Mouse (Mus musculus) forebrain, embryonic 13.5 days (tissue): Measurements from ENCODE around the gene Epsti1. TPM values are rescaled to one million over a fixed set of nuclear protein-coding genes. Genes with fewer than 3 reads are reported as not detected.

ENCODE experiments used
- ATAC-seq: fragments of 200-750 bp; cut with Nextera tagmentation; 2 replicates; pipeline ENCODE4 v1.8.0; 2017
- H3K27ac ChIP-seq: fragments of 300-500 bp; sonication (generic); 2 replicates; pipeline ENCODE4 v1.5.1; 2015; ENCODE audit warnings: inconsistent platforms, mild to moderate bottlenecking, moderate library complexity
- H3K27me3 ChIP-seq: fragments of 300-500 bp; sonication (generic); 2 replicates; pipeline ENCODE4 v1.6.1; 2015; ENCODE audit warnings: mild to moderate bottlenecking, inconsistent platforms
- H3K36me3 ChIP-seq: fragments of 300-500 bp; sonication (generic); 2 replicates; pipeline ENCODE4 v1.6.1; 2015; ENCODE audit warnings: mild to moderate bottlenecking, inconsistent platforms; ENCODE audit not compliant: poor library complexity, severe bottlenecking
- H3K4me1 ChIP-seq: fragments of 300-500 bp; sonication (generic); 2 replicates; pipeline ENCODE4 v1.6.1; 2015; ENCODE audit warnings: inconsistent platforms
- H3K4me2 ChIP-seq: fragments of 300-500 bp; sonication (generic); 2 replicates; pipeline ENCODE4 v1.6.1; 2015; ENCODE audit warnings: inconsistent platforms, mild to moderate bottlenecking, moderate library complexity
- H3K4me3 ChIP-seq: fragments of 300-500 bp; sonication (generic); 2 replicates; pipeline ENCODE4 v1.5.1; 2015; ENCODE audit warnings: mild to moderate bottlenecking, inconsistent platforms
- H3K9ac ChIP-seq: fragments of 300-500 bp; sonication (generic); 2 replicates; pipeline ENCODE4 v1.6.1; 2015; ENCODE audit warnings: mild to moderate bottlenecking, inconsistent platforms
- H3K9me3 ChIP-seq: fragments of 300-500 bp; sonication (generic); replicated peaks from 2 replicates; pipeline ENCODE4 v1.6.1; 2016; ENCODE audit warnings: inconsistent platforms
- WGBS: fragments of 180-500 bp; shearing (Covaris S2); methylation state at CpG from one replicate; pipeline ENCODE4 v1.1.7; 2015; 5-methylcytosine and 5-hydroxymethylcytosine counted together
- polyA plus RNA-seq: library from polyadenylated mRNA; unstranded; fragments of >200 nt; fragmentation: Nextera tagmentation; extraction: Ambion mirVana; gene quantifications from 2 replicates; pipeline ENCODE4 v1.2.1, GENCODE M21; 2015

Gene Epsti1
- polyA plus RNA-seq, 1 experiment from 2014 or later: 0.17 TPM

DNA sequence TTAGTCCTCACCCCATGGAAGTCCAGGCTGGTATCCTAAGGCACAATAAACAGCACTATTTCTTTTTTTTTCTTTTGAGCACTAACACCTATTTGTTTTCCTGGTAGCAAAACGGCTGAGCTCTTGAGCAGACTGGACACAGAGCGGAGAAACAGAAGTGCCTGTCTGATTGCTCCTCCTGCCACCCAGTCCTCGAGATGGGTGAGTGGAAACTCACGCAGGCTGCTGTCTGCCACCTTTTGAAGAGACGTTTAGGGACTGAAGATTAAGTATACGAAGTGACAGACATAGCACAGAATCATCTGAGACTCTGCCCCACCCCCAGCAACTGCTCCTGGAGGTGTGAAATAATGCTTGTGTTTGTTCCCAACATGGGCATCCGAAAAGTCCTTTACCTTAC is 59.5 kb downstream of the Epsti1 start:
- no peaks in the 10 kb centered on the region for H3K36me3 ChIP-seq
- H3K9me3 ChIP-seq: no peaks in the 10 kb centered on the region
- H3K27me3 ChIP-seq: no peaks in the 10 kb centered on the region
- no peaks in the 10 kb centered on the region for H3K4me1 ChIP-seq
- no peak overlapping the region for H3K4me2 ChIP-seq
- H3K9ac ChIP-seq: no peak overlapping the region
- no peak overlapping the region for H3K4me3 ChIP-seq
- H3K27ac ChIP-seq: no peak overlapping the region
- ATAC-seq: peak; percentile 19; the same call in 1 of the 2 replicates
- 55% methylated on average over 7 of the region's 7 CpGs for WGBS

GRCm38 (mm10) chr14:77971355-77971754 is 67.3 kb downstream of the Epsti1 start:
- 89% methylated on average over 4 of the region's 4 CpGs for WGBS

GRCm38 (mm10) chr14:77974221-77974620 is 70.2 kb downstream of the Epsti1 start:
- Histone ChIP-seq H3K9me3 (no peaks in the 10 kb centered on the region), H3K27me3 (no peaks in the 10 kb centered on the region), H3K36me3 (no peaks in the 10 kb centered on the region), H3K4me3 (no peak overlapping the region), H3K27ac (no peak overlapping the region), H3K4me2 (no peak overlapping the region), H3K4me1 (no peaks in the 10 kb centered on the region), H3K9ac (no peak overlapping the region)
- 75% methylated on average over 6 of the region's 6 CpGs for WGBS
- no peak for ATAC-seq

More at GRCm38 (mm10) chr14:77971355-77971754, 67.3 kb downstream of the Epsti1 start:
- Histone ChIP-seq H3K9ac (no peak overlapping the region), H3K9me3 (no peaks in the 10 kb centered on the region), H3K4me1 (no peaks in the 10 kb centered on the region), H3K4me2 (no peak overlapping the region), H3K27me3 (no peaks in the 10 kb centered on the region), H3K4me3 (no peak overlapping the region), H3K36me3 (no peaks in the 10 kb centered on the region), H3K27ac (no peak overlapping the region)
- no peak for ATAC-seq

- no peak overlapping the region for H3K27ac ChIP-seq
- H3K36me3 ChIP-seq: no peaks in the 10 kb centered on the region
- no peaks in the 10 kb centered on the region for H3K27me3 ChIP-seq
- H3K4me3 ChIP-seq: no peak overlapping the region
- no peaks in the 10 kb centered on the region for H3K4me1 ChIP-seq
- H3K4me2 ChIP-seq: no peak overlapping the region
- ATAC-seq: no peak
- 89% methylated on average over 8 of the region's 8 CpGs for WGBS
- H3K9me3 ChIP-seq: no peaks in the 10 kb centered on the region
- no peak overlapping the region for H3K9ac ChIP-seq
Observed at GRCm38 (mm10) chr14:77975702-77976101, 71.7 kb downstream of the Epsti1 start.

DNA sequence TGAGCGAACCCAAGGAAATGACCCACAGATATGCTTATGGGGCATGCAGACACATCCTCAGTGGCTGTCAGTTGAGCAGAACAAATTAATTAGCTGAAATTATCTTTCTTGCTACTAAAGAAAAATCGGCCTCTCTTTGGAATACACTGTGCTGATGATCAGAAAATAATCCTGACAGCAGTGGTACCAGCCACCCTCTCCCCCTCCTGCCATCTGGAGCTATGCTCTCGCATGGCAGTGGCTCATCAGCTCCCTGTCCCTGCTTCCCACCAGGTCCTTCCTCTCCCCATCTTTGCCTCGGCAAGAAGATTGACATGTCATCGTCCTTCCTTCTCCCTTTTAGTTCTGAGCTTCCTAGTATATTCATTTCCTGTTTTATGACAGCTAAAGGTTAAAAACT is 77.5 kb downstream of the Epsti1 start:
- no peaks in the 10 kb centered on the region for H3K27me3 ChIP-seq
- 72% methylated on average over 5 of the region's 5 CpGs for WGBS

GRCm38 (mm10) chr14:77997731-77998130 is 93.7 kb downstream of the Epsti1 start:
- H3K27me3 ChIP-seq: no peaks in the 10 kb centered on the region
- no peaks in the 10 kb centered on the region for H3K36me3 ChIP-seq
- no peaks in the 10 kb centered on the region; the same call in 1 of the 2 replicates for H3K4me1 ChIP-seq
- no peaks in the 10 kb centered on the region for H3K9me3 ChIP-seq
- ATAC-seq: no peak
- no peak overlapping the region for H3K4me3 ChIP-seq
- no peak overlapping the region for H3K4me2 ChIP-seq
- no peak overlapping the region for H3K9ac ChIP-seq
- no peak overlapping the region for H3K27ac ChIP-seq

More for the DNA sequence above, 77.5 kb downstream of the Epsti1 start:
- Histone ChIP-seq H3K9ac (no peak overlapping the region), H3K27ac (no peak overlapping the region), H3K36me3 (no peaks in the 10 kb centered on the region), H3K4me3 (no peak overlapping the region), H3K4me1 (no peaks in the 10 kb centered on the region), H3K4me2 (no peak overlapping the region), H3K9me3 (no peaks in the 10 kb centered on the region)
- ATAC-seq: no peak

DNA sequence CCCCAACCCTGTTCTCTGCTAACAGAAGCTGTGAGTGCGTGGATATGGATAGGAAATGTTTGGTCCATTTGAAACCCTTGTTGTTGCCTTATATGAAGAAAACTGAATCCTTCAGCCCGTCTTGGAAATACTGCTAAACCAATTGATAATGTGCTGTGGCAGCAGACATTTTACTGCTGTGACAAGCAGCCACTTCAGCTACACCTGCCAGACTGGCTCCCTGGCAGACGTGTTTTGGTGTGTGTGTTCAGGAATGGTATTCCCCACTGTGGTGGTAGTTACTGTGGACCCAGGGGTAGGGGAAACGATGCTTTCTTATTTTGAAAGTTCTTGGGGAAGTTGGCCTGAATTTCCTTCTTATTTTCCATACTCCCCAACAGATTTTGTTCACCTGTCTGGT is 100.4 kb downstream of the Epsti1 start:
- no peaks in the 10 kb centered on the region for H3K27me3 ChIP-seq
- no peak overlapping the region for H3K4me2 ChIP-seq

GRCm38 (mm10) chr14:78008019-78008418 is 104.0 kb downstream of the Epsti1 start:
- no peak overlapping the region for H3K27ac ChIP-seq
- ATAC-seq: no peak
- H3K36me3 ChIP-seq: no peaks in the 10 kb centered on the region
- H3K4me1 ChIP-seq: no peaks in the 10 kb centered on the region
- H3K4me2 ChIP-seq: no peak overlapping the region
- no peaks in the 10 kb centered on the region for H3K27me3 ChIP-seq
- no peaks in the 10 kb centered on the region for H3K9me3 ChIP-seq
- no peak overlapping the region for H3K4me3 ChIP-seq
- 36% methylated on average over 6 of the region's 6 CpGs for WGBS
- no peak overlapping the region for H3K9ac ChIP-seq

More for the DNA sequence above, 100.4 kb downstream of the Epsti1 start:
- WGBS: 82% methylated on average over 4 of the region's 4 CpGs
- H3K9ac ChIP-seq: no peak overlapping the region
- H3K27ac ChIP-seq: no peak overlapping the region
- no peaks in the 10 kb centered on the region for H3K4me1 ChIP-seq
- no peaks in the 10 kb centered on the region for H3K9me3 ChIP-seq
- H3K4me3 ChIP-seq: no peak overlapping the region
- no peaks in the 10 kb centered on the region for H3K36me3 ChIP-seq
- no peak for ATAC-seq

DNA sequence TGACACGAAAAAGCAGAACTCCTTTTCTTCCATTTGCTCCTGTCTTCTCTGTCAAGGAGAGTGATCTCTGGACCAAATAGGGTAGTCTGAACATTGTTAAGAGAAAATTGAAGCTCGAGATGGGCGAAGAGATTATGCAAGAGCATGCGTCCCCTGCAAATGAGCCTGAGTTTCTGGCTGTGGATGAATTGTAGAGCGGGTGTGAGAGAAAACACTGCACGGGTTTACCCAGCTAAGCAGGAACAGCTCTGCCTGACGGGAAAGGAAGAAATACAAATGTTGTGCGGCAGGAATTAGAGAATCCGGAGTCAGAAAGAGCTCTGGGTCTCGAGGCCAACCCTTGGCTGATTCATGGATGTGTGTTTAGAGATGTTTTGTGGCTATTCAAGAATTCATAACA is 107.8 kb downstream of the Epsti1 start:
- Histone ChIP-seq H3K27me3 (no peaks in the 10 kb centered on the region), H3K4me1 (peaks cover 8% of the 10 kb centered on the region; the same call in 1 of the 2 replicates), H3K27ac (no peak overlapping the region), H3K36me3 (no peaks in the 10 kb centered on the region), H3K9me3 (no peaks in the 10 kb centered on the region), H3K9ac (no peak overlapping the region), H3K4me2 (no peak overlapping the region), H3K4me3 (no peak overlapping the region)
- no peak for ATAC-seq
- WGBS: 72% methylated on average over 10 of the region's 10 CpGs

DNA sequence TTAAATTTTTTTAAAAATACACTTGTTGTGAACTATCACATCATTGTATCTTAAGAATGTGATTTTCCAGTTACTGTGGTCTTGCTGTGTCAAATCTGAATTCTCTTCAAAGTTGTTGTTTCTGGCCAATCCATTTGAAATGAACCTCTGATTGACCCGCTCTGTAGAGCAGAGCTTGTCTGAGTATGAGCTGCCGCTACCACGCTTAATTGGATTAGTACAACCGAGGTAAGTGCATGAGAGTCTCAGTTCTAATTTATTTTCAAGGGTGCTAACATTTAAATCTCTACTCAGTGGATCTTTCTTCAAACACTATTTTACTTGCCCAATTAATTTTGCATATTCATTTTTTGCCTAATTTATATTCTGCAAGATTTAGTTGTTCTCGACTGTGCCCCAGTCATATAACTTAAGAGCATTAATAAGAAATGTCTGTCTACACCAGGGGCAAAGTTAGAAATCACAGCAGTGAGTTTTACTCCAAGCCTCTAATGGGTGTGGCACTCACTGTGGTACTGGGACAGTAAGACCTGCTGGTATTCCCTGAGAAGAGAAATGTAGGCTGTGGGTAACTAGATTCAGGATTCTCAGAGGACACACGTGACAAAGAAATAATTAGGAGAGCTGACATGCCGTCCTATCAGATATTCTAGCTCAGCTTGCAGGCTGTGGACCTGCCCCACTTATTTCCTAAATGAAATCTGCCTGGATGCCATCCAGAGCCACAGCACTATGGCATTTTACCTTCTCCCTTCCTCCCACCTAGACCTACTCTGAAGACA is 111.7 kb downstream of the Epsti1 start:
- H3K4me1 ChIP-seq: peaks cover 14% of the 10 kb centered on the region
- ATAC-seq: peak; percentile 72
- H3K4me3 ChIP-seq: no peak overlapping the region
- WGBS: 30% methylated on average over 7 of the region's 7 CpGs
- no peak overlapping the region for H3K4me2 ChIP-seq
- no peak overlapping the region for H3K27ac ChIP-seq
- no peak overlapping the region for H3K9ac ChIP-seq
- peaks cover 17% of the 10 kb centered on the region for H3K27me3 ChIP-seq
- no peaks in the 10 kb centered on the region for H3K9me3 ChIP-seq
- no peaks in the 10 kb centered on the region for H3K36me3 ChIP-seq

GRCm38 (mm10) chr14:78016398-78016797 is 112.4 kb downstream of the Epsti1 start:
- H3K4me2 ChIP-seq: no peak overlapping the region
- no peak overlapping the region for H3K9ac ChIP-seq
- H3K9me3 ChIP-seq: no peaks in the 10 kb centered on the region
- H3K4me3 ChIP-seq: no peak overlapping the region
- WGBS: 31% methylated on average over 4 of the region's 4 CpGs
- ATAC-seq: peak; percentile 43; the same call in 1 of the 2 replicates
- H3K27me3 ChIP-seq: peaks cover 19% of the 10 kb centered on the region
- H3K4me1 ChIP-seq: peaks cover 14% of the 10 kb centered on the region
- H3K36me3 ChIP-seq: no peaks in the 10 kb centered on the region
- no peak overlapping the region for H3K27ac ChIP-seq

- no peak overlapping the region for H3K27ac ChIP-seq
- H3K9me3 ChIP-seq: no peaks in the 10 kb centered on the region
- H3K4me2 ChIP-seq: no peak overlapping the region
- ATAC-seq: no peak
- H3K27me3 ChIP-seq: peaks cover 33% of the 10 kb centered on the region
- H3K4me3 ChIP-seq: no peak overlapping the region
- no peaks in the 10 kb centered on the region for H3K36me3 ChIP-seq
- 7% methylated on average over 8 of the region's 8 CpGs for WGBS
- no peak overlapping the region; the same call in 1 of the 2 replicates for H3K9ac ChIP-seq
- H3K4me1 ChIP-seq: peaks cover 14% of the 10 kb centered on the region
Observed at GRCm38 (mm10) chr14:78019935-78020334, 115.9 kb downstream of the Epsti1 start.

- Histone ChIP-seq H3K9me3 (no peaks in the 10 kb centered on the region), H3K4me1 (no peaks in the 10 kb centered on the region), H3K36me3 (no peaks in the 10 kb centered on the region), H3K27me3 (no peaks in the 10 kb centered on the region), H3K9ac (no peak overlapping the region), H3K4me3 (no peak overlapping the region), H3K4me2 (no peak overlapping the region), H3K27ac (no peak overlapping the region)
- 71% methylated on average over 8 of the region's 8 CpGs for WGBS
- no peak for ATAC-seq
Observed at GRCm38 (mm10) chr14:78038876-78039275, 134.8 kb downstream of the Epsti1 start.
